ENCODE assay signal across 8 mouse cellular contexts in the genomic region with DNA sequence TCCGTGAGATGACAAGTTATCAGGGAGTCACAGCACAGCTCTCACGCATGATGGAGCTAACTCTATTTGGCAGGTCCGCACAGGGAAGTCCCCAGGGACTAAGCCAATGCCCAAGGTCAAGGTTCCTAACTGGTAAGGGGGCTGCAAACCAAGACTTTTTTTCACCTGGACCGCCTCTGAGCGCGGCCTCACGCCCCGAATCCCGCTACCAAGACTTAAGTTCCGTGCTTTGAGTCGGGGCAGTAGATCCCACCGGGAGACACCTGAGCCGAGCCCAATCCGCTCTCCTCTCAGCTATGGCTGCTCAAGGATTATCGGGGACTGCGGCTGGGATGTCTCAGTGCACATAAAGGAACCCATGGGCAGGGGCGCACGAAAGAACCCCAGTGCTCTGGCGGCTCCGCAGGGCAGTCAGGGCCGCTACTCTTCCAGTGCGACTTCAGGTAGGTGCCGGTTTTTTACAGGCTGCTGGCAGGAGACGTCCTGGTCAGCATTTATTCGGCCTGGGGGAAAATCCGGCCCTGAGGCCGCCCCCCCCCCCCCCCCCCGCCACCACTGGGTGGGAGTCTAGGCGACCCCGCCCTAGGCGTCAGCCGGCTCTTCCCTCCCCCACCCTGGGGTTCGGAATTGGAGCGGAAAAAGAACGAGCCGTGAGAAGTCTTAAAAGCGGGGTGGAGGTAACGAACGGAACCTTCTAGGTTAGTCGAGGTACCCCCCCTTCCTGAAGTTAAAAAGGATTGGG. TPM values are rescaled to one million over a fixed set of nuclear protein-coding genes. Genes with fewer than 3 reads are reported as not detected.
DNase-seq lines count a peak whose midpoint lies in the region; ATAC-seq and TF ChIP-seq lines count a peak whose summit lies in the region.

TSS of gene Rbpms2 (plus strand) at position 624 of the 742 bp plus-strand sequence.

- peak within 1 kb of the TSS; percentile 95 for H3K27ac ChIP-seq in brown adipose tissue, adult 24 weeks (replicated peaks; ENCODE audit: low read depth, low read length)
- peak within 1 kb of the TSS; percentile 94 for H3K27ac ChIP-seq in heart, embryonic 12.5 days (ENCODE audit: poor library complexity, severe bottlenecking)
- peak within 1 kb of the TSS; percentile 55; the same call in 1 of the 2 replicates for H3K27ac ChIP-seq in kidney, embryonic 14.5 days (ENCODE audit: low read depth, low read length)
- H3K27ac ChIP-seq in lung, postnatal 0 days (ENCODE audit: low read length), result 0 out of 2 replicates have a peak within 1 kb of the TSS, but pooled peaks have one; percentile 14
- peak within 1 kb of the TSS; percentile 73 for H3K27ac ChIP-seq in stomach, embryonic 15.5 days

- peak within 1 kb of the TSS; percentile 98 for H3K9ac ChIP-seq in heart, embryonic 12.5 days
- peak within 1 kb of the TSS; percentile 83 for H3K9ac ChIP-seq in kidney, embryonic 14.5 days (ENCODE audit: low read depth, low read length)
- H3K9ac ChIP-seq in lung, postnatal 0 days (replicated peaks; ENCODE audit: low read depth), result peak within 1 kb of the TSS; percentile 34
- peak within 1 kb of the TSS; percentile 44 for H3K9ac ChIP-seq in stomach, embryonic 15.5 days

- DNase-seq in cerebellum, postnatal 10 days, result peak; percentile 25
- no peak for DNase-seq in cerebellum, adult 11 months
- peak; percentile 48 for DNase-seq in lung, postnatal 0 days (ENCODE audit: low spot score)
- DNase-seq in c-Kit-positive CD71-positive TER-119-positive erythroid progenitor cells, embryonic 14.5 days (ENCODE audit: low spot score), result no peak

- peak within 1 kb of the TSS; percentile 89 for H3K4me2 ChIP-seq in heart, embryonic 12.5 days
- H3K4me2 ChIP-seq in kidney, embryonic 14.5 days (replicated peaks; ENCODE audit: low read depth, low read length), result peak within 1 kb of the TSS; percentile 98
- H3K4me2 ChIP-seq in lung, postnatal 0 days (replicated peaks; ENCODE audit: low read depth, low read length), result peak within 1 kb of the TSS; percentile 98
- peak within 1 kb of the TSS; percentile 98 for H3K4me2 ChIP-seq in stomach, embryonic 15.5 days

- 0 out of 2 replicates have a peak, but pooled peaks cover 3% of the 10 kb centered on the region for H3K27me3 ChIP-seq in heart, embryonic 12.5 days (replicated peaks)
- H3K27me3 ChIP-seq in kidney, embryonic 14.5 days (ENCODE audit: control insufficient read depth, insufficient read depth, low read length), result peaks cover 12% of the 10 kb centered on the region
- no peaks in the 10 kb centered on the region for H3K27me3 ChIP-seq in lung, postnatal 0 days (replicated peaks; ENCODE audit: insufficient read depth, low read length)
- peaks cover 20% of the 10 kb centered on the region for H3K27me3 ChIP-seq in stomach, embryonic 15.5 days (replicated peaks)

- no peak for TF ChIP-seq EP300 in lung, postnatal 0 days (IDR thresholded peaks at IDR 0.05)

- 1% methylated on average over 36 of the region's 40 CpGs for WGBS in heart, embryonic 12.5 days
- WGBS in kidney, embryonic 14.5 days, result 1% methylated on average over 38 of the region's 40 CpGs
- 4% methylated on average over 33 of the region's 40 CpGs for WGBS in lung, postnatal 0 days
- 2% methylated on average over 36 of the region's 40 CpGs for WGBS in stomach, embryonic 15.5 days

- no peaks in the 10 kb centered on the region for H3K9me3 ChIP-seq in heart, embryonic 12.5 days (replicated peaks)
- no peaks in the 10 kb centered on the region for H3K9me3 ChIP-seq in kidney, embryonic 14.5 days (ENCODE audit: control insufficient read depth, low read length)
- no peaks in the 10 kb centered on the region for H3K9me3 ChIP-seq in lung, postnatal 0 days (ENCODE audit: low read length)
- no peaks in the 10 kb centered on the region for H3K9me3 ChIP-seq in stomach, embryonic 15.5 days

- no peak for ATAC-seq in heart, embryonic 12.5 days (ENCODE audit: insufficient number of reproducible peaks, low FRiP score)
- ATAC-seq in kidney, embryonic 14.5 days (ENCODE audit: low FRiP score, low TSS enrichment), result no peak
- 0 out of 2 replicates have a peak, but pooled peaks have one; percentile 12 for ATAC-seq in lung, postnatal 0 days
- ATAC-seq in stomach, embryonic 15.5 days (ENCODE audit: insufficient read depth, low FRiP score, low read depth), result no peak

- H3K36me3 ChIP-seq in heart, embryonic 12.5 days, result no peaks in the 10 kb centered on the region
- H3K36me3 ChIP-seq in kidney, embryonic 14.5 days (ENCODE audit: control insufficient read depth, insufficient read depth, low read length), result no peaks in the 10 kb centered on the region
- H3K36me3 ChIP-seq in lung, postnatal 0 days (ENCODE audit: insufficient read depth, low read length), result no peaks in the 10 kb centered on the region
- no peaks in the 10 kb centered on the region for H3K36me3 ChIP-seq in stomach, embryonic 15.5 days

- H3K4me3 ChIP-seq in brown adipose tissue, adult 24 weeks (ENCODE audit: insufficient read depth, low read depth, low read length), result peak within 1 kb of the TSS; percentile 85
- peak within 1 kb of the TSS; percentile 86 for H3K4me3 ChIP-seq in heart, embryonic 12.5 days
- H3K4me3 ChIP-seq in kidney, embryonic 14.5 days (ENCODE audit: low read length), result peak within 1 kb of the TSS; percentile 77
- peak within 1 kb of the TSS; percentile 62 for H3K4me3 ChIP-seq in lung, postnatal 0 days (ENCODE audit: low read depth, low read length)
- H3K4me3 ChIP-seq in stomach, embryonic 15.5 days (replicated peaks), result peak within 1 kb of the TSS; percentile 69

- H3K4me1 ChIP-seq in brown adipose tissue, adult 24 weeks (ENCODE audit: control insufficient read depth, insufficient read depth, insufficient read length, low read length), result 0 out of 2 replicates have a peak, but pooled peaks cover 2% of the 10 kb centered on the region
- H3K4me1 ChIP-seq in heart, embryonic 12.5 days (replicated peaks), result peaks cover 32% of the 10 kb centered on the region
- peaks cover 14% of the 10 kb centered on the region; the same call in 1 of the 2 replicates for H3K4me1 ChIP-seq in kidney, embryonic 14.5 days (ENCODE audit: control insufficient read depth, insufficient read depth, low read length)
- H3K4me1 ChIP-seq in lung, postnatal 0 days (ENCODE audit: insufficient read depth, low read depth, low read length), result no peaks in the 10 kb centered on the region
- no peaks in the 10 kb centered on the region for H3K4me1 ChIP-seq in stomach, embryonic 15.5 days

- no peak for TF ChIP-seq CTCF in lung, postnatal 0 days (IDR thresholded peaks at IDR 0.05)

RNA-seq across cellular contexts. Expression of gene Rbpms2, which starts in this region (rescaled TPM):
- polyA plus RNA-seq in brown adipose tissue, adult 24 weeks (2012; ENCODE audit: insufficient read depth, insufficient read length, missing spikeins), result 72.4 and 81.8 TPM in 2 replicates
- 132 and 135 TPM in 2 replicates for polyA plus RNA-seq in heart, embryonic 12.5 days (2016; fragmentation: Nextera tagmentation; extraction: Ambion mirVana)
- polyA plus RNA-seq in kidney, embryonic 14.5 days (2014; fragmentation: Nextera tagmentation; extraction: Ambion mirVana), result 22.4 and 29.1 TPM in 2 replicates
- 6.1 and 6.5 TPM in 2 replicates for polyA plus RNA-seq in lung, postnatal 0 days (2015; fragmentation: Nextera tagmentation; extraction: Ambion mirVana)
- 19.3 and 23.2 TPM in 2 replicates for polyA plus RNA-seq in stomach, embryonic 15.5 days (2015; fragmentation: Nextera tagmentation; extraction: Ambion mirVana)

Comparison
In these comparisons a context has a peak if more than half of its experiments do, and no peak if none do; other contexts are left out.
1. DNase-seq: peak in cerebellum, postnatal 10 days (2 of 2) and lung, postnatal 0 days (single experiment); none in cerebellum, adult 11 months (single experiment) and c-Kit-positive CD71-positive TER-119-positive erythroid progenitor cells, embryonic 14.5 days (single experiment).
2. H3K27ac ChIP-seq: peak in every context shown above with its lines; median percentile 95 in brown adipose tissue, adult 24 weeks; 94 in heart, embryonic 12.5 days; 73 in stomach, embryonic 15.5 days; 55 in kidney, embryonic 14.5 days; 14 in lung, postnatal 0 days.
3. H3K9ac ChIP-seq: peak in every context shown above with its lines; median percentile 98 in heart, embryonic 12.5 days; 83 in kidney, embryonic 14.5 days; 44 in stomach, embryonic 15.5 days; 34 in lung, postnatal 0 days.
4. Peak in every context shown above with its lines, with median percentiles within 50 percentile points of each other: H3K4me3 ChIP-seq and H3K4me2 ChIP-seq.